Mouse (Mus musculus): ENCODE measurements at regions not wholly inside any gene's neighbourhood (a gene's known extent, or its start where the extent isn't known, plus 50 kb on each side); places are given as distances from the start of the nearest gene placed in this dataset.

DNA sequence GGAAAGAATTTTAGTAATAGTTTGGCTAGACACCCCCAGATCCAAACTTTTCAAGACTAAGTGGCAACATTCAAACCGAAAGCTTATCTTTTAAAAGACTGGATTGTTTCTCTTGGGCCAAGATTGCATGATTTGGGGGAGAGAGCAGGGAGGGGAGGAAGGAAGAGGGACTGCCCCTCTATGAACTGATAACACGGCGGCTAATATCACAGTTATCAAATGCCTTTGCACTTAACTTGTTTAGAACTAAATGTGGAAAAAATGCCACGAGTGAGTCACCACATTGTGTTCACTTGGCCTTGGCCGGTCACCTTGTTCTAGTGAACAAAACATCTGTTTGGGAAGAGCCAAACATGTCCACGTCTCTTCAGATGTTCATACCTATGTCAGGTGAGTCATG is 92.3 kb downstream of the Tes start:
- DNase-seq (ENCODE audit: low read depth): peak; percentile 68

- no peak for DNase-seq (ENCODE audit: low read depth)
Observed at GRCm38 (mm10) chr6:17169971-17170781, 105.2 kb downstream of the Tes start.

GRCm38 (mm10) chr6:17170782-17171272 is 105.9 kb downstream of the Tes start:
- peak; percentile 53 for DNase-seq (ENCODE audit: low read depth)

DNA sequence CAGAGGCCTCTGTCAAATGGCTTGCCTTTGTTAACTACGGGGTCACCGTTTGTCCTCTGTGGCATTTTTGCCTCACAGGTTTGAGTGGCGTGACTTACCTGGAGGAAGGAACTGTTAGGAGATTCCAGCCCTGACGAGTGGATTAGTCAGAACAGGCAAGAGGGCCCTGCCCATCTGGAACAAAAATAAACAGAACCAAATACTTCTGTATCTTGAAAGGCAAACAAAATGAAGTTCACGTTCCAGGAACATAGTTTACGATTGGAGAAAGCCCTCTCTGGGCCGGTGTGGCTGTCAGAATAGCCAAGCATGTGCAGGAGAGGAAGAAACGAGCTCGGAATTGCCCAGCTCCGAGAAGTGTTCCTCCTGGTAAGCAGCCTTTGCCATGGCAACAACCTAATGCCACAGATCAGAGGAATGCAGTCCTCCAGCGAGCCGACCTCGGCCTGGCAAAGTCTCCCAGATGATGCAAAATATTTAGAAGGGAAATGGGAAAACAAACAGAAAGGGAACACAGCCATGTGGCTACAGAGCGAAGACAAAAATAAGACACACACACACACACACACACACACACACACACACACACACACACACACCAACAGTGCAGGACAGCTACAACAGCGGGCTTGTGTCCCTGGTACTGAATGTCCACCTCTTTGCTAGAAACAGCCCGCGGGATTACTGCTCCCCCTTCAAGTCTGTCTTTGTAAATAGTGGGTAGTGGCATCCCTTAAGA is 106.5 kb downstream of the Tes start:
- DNase-seq (ENCODE audit: low read depth): no peak

- DNase-seq (ENCODE audit: low read depth): no peak
Observed at GRCm38 (mm10) chr6:17172050-17172449, 107.1 kb downstream of the Tes start.

GRCm38 (mm10) chr6:17177153-17177552 is 103.8 kb upstream of the Cav2 start:
- DNase-seq (ENCODE audit: low read depth): no peak

DNA sequence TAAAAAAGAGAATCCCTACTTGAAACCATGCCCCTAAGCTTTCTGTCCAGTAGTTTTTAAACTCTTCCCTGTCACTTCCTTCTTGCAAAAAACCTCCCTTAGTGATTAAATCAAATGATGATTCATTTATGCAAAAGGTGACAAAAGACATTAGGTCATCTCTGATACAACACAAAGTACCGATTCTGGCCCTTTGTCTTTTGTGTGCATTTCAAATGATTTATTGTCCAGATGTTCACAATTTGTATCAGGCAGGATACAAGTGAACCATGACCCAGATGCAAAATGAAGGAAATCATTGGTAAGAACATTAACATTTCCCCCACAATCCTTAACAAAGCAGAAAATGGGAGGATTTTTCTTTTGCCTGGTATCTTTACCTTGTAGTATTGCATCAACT is 101.5 kb upstream of the Cav2 start:
- DNase-seq (ENCODE audit: low read depth): no peak

- DNase-seq (ENCODE audit: low read depth): no peak
Observed at GRCm38 (mm10) chr6:17186604-17187003, 94.4 kb upstream of the Cav2 start.

- no peak for DNase-seq (ENCODE audit: low read depth)
Observed at GRCm38 (mm10) chr6:17187106-17187505, 93.9 kb upstream of the Cav2 start.

DNA sequence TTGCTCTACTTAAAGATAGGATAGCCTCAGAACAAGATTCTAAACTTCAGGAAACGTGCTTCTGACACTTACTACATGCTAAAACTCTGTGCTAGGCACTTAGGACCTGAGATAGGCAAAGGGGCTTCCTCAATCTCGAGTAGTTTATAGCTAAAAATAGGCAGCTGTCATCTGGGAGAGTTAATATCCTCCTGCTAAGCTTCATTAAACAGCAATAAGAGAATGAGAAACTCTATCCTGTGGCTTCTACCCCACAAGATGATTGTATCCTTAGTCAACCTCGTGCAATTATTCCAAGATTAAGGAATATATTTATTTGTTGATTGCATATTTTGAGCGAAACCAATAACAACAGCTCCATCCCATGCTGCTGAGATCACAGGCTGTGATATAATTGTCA is 85.4 kb upstream of the Cav2 start:
- no peak for DNase-seq (ENCODE audit: low read depth)

GRCm38 (mm10) chr6:17197728-17198397 is 83.1 kb upstream of the Cav2 start:
- DNase-seq (ENCODE audit: low read depth): no peak

DNA sequence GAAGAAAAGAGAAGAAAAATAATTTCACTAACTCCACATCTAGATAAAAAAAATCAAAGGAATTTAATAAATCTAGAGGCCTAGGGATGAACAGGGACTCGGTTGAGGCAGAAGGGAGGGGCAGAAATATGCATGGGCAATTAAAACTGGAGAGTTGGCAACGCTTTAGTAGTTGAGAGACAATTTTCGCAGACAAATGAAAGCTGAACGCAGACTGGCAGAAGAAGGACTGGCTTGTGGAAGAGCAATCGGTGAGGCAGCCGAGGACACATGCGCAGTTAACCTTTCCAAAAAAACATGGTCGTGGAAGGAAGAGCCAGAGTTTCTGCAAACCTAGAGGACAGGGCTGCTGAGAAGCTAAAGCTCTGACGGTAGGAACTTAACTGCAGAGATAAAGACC is 82.1 kb upstream of the Cav2 start:
- DNase-seq (ENCODE audit: low read depth): no peak

DNA sequence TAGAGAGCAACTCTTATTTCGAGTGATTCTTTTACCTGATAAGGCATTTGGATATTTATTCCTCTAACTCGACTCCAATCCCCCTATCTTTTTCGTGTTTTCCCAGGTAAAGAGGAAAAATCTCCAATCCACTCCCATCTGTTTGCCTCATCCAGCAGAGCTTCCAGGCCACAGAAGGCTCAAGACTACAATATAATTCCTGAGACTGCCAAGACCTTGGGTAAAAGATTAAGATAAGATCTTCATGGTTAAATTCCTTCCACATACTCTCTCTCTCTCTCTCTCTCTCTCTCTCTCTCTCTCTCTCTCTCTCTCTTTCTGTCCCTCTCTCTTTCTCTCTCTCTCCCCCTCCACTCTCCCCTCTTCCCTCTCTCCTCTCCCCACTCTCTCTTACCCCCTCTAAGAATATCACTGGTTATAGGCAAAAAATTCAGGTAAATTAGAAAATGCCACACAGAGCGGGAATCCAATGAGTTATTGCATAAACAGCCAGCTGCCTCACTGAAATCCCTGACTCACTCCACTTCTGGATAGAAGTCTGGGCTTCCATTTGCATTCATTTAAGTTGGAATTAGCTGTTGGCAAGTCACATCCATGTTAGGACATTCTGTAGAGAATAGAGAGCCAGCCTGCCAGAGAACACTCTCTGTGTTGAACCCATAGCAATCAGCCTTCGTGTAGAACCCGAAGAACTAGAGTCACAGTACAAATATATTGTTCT is 78.9 kb upstream of the Cav2 start:
- DNase-seq (ENCODE audit: low read depth): no peak

- no peak for DNase-seq (ENCODE audit: low read depth)
Observed at GRCm38 (mm10) chr6:17203302-17203701, 77.7 kb upstream of the Cav2 start.

DNA sequence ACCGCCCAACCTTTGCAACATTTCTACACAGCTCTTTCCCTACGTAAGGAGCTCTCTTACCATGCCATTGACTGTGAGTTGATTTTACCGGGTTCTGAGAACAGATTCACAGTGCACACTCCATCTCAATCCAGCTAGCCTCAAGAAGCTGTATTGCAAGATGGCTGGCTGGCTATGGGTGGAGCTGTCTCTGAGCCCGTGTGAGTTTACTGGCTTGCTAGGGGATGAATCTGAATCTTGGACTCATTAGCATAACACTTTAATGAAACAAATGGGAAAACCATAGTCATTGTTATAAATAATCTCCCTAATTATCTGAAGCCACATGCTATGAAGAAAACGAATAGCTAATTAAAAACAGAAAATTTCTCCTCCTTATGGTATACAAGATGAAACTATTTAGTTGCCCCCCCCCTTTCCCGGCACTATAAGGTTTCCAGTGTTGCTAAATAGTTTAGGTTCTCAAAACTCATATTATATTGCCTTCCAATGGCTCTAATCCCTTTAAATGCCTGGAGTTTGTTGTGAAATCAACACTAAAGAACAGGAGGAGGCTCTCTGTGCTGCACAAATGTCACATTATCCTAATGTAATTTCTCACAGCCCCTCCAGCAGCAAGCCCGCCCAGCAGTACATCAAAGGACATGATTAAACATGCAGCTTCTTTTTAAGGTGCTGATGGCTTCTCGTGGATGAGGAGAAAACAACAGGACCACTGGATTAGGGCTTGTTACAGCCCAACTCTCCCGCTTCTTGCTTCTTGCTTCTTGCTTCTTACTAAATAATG is 76.9 kb upstream of the Cav2 start:
- no peak for DNase-seq (ENCODE audit: low read depth)

- peak; percentile 31 for DNase-seq (ENCODE audit: low read depth)
Observed at GRCm38 (mm10) chr6:17206932-17207331, 74.1 kb upstream of the Cav2 start.

DNA sequence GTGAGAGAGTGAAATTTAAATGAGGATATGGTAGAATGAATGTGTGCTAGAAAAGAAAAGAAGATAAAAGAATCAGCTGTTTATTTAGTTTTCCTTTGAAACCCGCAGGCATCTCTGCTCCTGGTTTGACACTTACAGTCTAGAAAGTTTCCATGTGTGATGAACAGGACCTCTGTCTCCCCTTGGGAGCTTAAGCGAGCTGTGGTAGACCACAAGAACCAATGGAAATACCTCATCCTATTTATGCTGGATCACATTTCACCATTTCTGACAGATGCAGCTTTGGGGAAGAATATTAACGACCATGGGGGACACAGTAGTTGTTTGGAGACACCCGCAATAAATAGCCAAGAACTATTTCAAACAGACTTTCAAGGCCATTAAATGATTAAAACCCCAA is 71.2 kb upstream of the Cav2 start:
- peak; percentile 52 for DNase-seq (ENCODE audit: low read depth)

DNA sequence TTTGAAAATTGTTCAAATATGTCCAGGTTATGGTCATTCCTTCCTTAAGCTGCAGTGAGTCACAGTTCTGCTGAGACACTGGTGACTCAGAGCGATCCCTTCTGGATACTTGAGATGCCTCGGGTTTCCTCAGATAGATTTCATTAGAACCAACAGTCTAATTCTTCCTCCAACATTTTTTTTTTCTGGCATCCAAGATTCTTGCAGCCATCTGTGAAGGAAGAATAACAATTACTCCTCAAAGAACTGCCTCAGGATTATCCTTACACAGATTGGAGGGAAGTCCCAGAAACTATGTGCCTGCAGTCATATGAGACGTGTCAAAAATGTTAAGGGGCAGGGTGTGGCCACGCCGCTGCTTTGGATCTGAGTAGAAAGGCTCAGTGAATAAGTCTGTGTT is 69.6 kb upstream of the Cav2 start:
- peak; percentile 66 for DNase-seq (ENCODE audit: low read depth)

GRCm38 (mm10) chr6:17214774-17215173 is 66.2 kb upstream of the Cav2 start:
- DNase-seq (ENCODE audit: low read depth): no peak

DNA sequence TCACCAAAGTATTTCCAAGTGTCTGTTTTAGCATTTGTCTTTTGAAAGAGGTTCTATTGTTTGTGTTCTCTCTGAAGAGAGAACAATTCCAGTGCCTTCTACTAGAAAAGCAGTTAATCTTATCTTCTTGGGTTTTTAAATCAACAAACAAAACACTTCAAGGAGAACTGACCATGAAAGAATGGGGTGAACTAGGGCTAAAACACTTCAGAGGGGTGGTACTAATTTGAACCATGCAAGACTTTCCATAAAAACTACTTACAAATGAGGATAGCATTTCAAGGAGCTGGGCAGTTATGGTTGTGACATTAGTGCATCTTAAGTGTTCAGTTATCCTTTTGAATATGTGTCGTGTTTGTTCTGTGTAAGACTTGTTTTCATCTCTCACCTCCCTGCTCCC is 64.5 kb upstream of the Cav2 start:
- DNase-seq (ENCODE audit: low read depth): no peak

DNA sequence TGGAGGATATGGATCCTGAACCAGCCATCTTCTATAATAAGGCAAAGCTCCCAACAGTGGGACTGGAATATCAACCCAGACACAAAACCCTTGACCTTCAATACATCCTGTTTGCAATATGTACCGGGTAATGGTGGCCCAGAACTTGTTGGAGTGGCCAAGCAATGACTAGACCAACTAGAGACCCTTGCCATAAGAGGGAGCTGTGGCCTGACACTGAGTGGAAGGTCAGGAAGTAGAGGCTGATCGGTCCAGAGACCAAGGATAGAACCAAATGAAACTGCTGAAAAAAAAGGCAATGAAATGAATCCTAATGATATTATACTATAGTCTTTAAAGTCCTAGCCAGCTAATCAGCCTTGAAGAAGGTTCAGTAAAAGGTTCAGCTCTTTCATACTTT is 57.2 kb upstream of the Cav2 start:
- DNase-seq (ENCODE audit: low read depth): peak; percentile 15

Data from 416B (cell line).